Mouse (Mus musculus): Measurements from ENCODE around the gene Cpm. TPM values are rescaled to one million over a fixed set of nuclear protein-coding genes. Genes with fewer than 3 reads are reported as not detected.

The Cpm gene
- polyA plus RNA-seq, 1 experiment from 2014 or later = 5.4 TPM

GRCm38 (mm10) chr10:117630810-117631209 lies 1.5 kb downstream of the Cpm start:
- Histone ChIP-seq H3K9me3 (replicated peaks) (no peaks in the 10 kb centered on the region), H3K27ac (replicated peaks) (no peak overlapping the region), H3K36me3 (no peaks in the 10 kb centered on the region), H3K4me1 (peaks cover 20% of the 10 kb centered on the region), H3K27me3 (ENCODE audit: low read depth, poor library complexity, severe bottlenecking) (peaks cover 65% of the 10 kb centered on the region), H3K4me3 (no peak overlapping the region)
- no peak for DNase-seq (ENCODE audit: low spot score)
- WGBS = 60% methylated on average over 2 of the region's 2 CpGs

GRCm38 (mm10) chr10:117631562-117632259 lies 2.4 kb downstream of the Cpm start:
- DNase-seq (ENCODE audit: low spot score) = no peak
- peaks cover 17% of the 10 kb centered on the region for H3K4me1 ChIP-seq
- H3K9me3 ChIP-seq (replicated peaks) = no peaks in the 10 kb centered on the region
- no peak overlapping the region for H3K27ac ChIP-seq (replicated peaks)
- no peak overlapping the region for H3K4me3 ChIP-seq
- WGBS = 89% methylated on average over 16 of the region's 16 CpGs
- peaks cover 59% of the 10 kb centered on the region for H3K27me3 ChIP-seq (ENCODE audit: low read depth, poor library complexity, severe bottlenecking)
- H3K36me3 ChIP-seq = no peaks in the 10 kb centered on the region

DNA sequence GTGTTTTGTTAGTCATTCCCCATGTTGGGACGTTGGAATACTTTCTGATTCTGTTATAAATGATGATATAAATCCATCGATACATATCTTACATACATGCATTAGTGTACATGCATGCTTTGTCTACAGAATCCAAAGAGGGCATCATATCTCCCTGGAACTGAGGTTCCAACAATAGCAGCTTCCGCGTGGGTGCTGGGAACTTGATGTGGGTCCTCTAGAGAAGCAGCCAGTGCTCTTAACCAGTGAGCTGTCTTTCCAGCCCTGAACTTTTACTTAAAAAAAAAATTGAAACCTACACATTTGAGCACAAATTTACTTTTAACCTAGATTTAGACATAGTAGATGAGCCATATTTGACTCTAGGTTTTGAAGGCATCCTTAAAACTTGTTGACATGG lies 3.1 kb downstream of the Cpm start:
- Histone ChIP-seq H3K9me3 (replicated peaks) (no peaks in the 10 kb centered on the region), H3K4me1 (peaks cover 17% of the 10 kb centered on the region), H3K4me3 (no peak overlapping the region), H3K27ac (replicated peaks) (no peak overlapping the region), H3K27me3 (ENCODE audit: low read depth, poor library complexity, severe bottlenecking) (peaks cover 52% of the 10 kb centered on the region), H3K36me3 (no peaks in the 10 kb centered on the region)
- DNase-seq (ENCODE audit: low spot score) = no peak
- 85% methylated on average over 4 of the region's 4 CpGs for WGBS

DNA sequence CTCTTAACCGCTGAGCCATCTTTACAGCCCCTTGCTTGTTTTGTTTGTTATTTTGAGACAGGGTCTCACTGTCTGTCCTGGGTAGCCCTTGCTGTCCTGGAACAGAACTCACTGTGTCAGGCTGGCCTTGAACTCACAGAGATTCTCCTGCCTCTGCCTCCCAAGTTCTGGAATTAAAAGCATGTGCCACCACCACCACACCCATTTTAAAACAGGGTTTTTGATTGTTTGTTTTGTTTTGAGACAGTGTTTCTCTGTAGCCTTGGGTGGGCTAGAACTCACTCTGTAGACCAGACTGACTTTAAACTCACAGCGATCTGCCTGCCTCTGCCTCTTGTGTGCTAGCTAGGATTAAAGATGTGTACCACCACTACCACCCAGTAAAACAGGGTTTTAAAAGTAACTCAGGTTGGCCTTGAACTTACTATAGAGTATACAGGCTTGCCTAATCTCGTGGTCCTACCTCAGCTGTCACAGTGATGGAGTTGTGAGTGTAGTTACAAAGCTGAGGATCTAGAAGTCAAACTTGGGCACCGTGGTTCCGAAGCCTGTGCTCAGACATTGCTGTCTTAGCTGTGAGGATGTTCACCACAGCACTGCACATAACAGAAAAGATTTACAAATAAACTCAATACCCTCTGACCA lies 4.4 kb downstream of the Cpm start:
- H3K27ac ChIP-seq (replicated peaks) = no peak overlapping the region
- peaks cover 40% of the 10 kb centered on the region for H3K27me3 ChIP-seq (ENCODE audit: low read depth, poor library complexity, severe bottlenecking)
- no peaks in the 10 kb centered on the region for H3K9me3 ChIP-seq (replicated peaks)
- no peak overlapping the region for H3K4me3 ChIP-seq
- H3K4me1 ChIP-seq = peaks cover 12% of the 10 kb centered on the region
- no peaks in the 10 kb centered on the region for H3K36me3 ChIP-seq
- no peak for DNase-seq (ENCODE audit: low spot score)
- 93% methylated on average over 5 of the region's 5 CpGs for WGBS

DNA sequence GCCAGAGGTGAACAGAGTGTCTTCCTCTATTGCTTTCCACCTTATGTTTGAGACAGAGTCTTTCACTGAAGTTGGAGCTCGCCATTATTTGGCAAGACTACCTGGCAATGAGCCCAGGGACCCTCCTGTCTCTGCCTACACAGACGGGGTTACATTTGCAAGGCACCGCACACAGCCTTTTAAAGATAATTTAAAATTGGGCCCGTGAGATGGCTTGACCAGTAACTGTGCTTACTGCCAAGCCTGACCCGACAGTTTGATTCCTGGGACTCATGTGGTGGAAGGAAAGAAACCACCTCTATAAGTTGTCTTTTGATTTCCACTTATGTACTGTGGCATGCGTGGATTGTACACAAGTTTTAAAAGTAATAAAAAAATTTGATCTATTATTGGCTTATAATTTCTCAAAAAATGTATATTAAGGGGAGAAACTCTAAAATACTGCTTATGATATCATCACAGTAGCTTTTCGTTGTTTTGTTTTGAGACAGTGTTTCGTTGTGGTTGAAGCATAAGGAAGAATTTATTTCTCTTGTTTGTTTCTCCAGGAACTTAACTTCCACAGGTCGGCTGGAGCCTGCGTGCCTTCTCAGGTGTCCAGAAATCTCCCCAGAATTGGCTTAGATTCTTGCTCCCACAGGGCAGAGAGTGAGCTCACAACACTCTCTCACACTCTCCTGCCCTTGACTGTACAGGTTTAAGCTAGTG lies 5.2 kb downstream of the Cpm start:
- Histone ChIP-seq H3K9me3 (replicated peaks) (no peaks in the 10 kb centered on the region), H3K27me3 (ENCODE audit: low read depth, poor library complexity, severe bottlenecking) (peaks cover 32% of the 10 kb centered on the region), H3K4me1 (peaks cover 4% of the 10 kb centered on the region), H3K36me3 (no peaks in the 10 kb centered on the region), H3K4me3 (no peak overlapping the region), H3K27ac (replicated peaks) (no peak overlapping the region)
- 87% methylated on average over 10 of the region's 10 CpGs for WGBS
- DNase-seq (ENCODE audit: low spot score) = no peak

- H3K4me3 ChIP-seq = no peak overlapping the region
- H3K27ac ChIP-seq (replicated peaks) = no peak overlapping the region
- H3K9me3 ChIP-seq (replicated peaks) = no peaks in the 10 kb centered on the region
- 91% methylated on average over 8 of the region's 8 CpGs for WGBS
- no peaks in the 10 kb centered on the region for H3K36me3 ChIP-seq
- no peaks in the 10 kb centered on the region for H3K4me1 ChIP-seq
- no peak for DNase-seq (ENCODE audit: low spot score)
- H3K27me3 ChIP-seq (ENCODE audit: low read depth, poor library complexity, severe bottlenecking) = peaks cover 24% of the 10 kb centered on the region
Observed at GRCm38 (mm10) chr10:117635078-117635771, 5.9 kb downstream of the Cpm start.

DNA sequence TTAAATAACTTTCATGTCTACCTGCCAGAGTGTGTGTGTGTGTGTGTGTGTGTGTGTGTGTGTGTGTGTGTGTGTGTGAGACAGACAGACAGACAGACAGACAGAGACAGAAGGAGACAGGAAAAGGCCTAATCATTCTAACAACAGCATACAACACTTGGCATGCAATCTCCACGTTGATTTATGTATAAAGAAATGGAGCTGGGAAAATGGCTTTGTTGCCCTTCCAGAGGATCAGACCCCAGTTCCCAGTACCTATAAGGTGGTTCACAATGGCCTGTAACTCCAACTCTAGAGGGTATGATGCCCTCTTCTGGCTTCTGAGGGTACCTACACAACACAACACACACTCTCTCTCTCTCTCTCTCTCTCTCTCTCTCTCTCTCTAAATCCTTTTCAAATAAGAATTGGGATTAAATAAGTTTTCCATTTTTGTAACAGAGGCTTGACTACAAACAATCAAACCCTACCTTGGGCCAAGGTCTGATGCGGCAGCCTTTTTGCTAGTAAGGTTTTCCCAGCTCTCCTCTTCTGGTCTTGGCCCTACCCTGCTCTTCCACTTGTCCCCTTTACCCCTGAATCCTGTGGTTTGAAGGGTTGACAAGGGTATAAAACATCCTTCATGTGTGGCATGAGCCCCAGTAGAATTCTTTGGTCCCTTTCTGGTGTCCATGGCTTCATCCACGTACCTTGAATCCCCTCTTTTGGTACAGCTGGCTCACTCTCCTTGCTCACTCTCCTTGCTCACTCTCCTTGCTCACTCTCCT lies 6.7 kb downstream of the Cpm start:
- H3K9me3 ChIP-seq (replicated peaks) = no peaks in the 10 kb centered on the region
- DNase-seq (ENCODE audit: low spot score) = no peak
- H3K36me3 ChIP-seq = no peaks in the 10 kb centered on the region
- H3K27me3 ChIP-seq (ENCODE audit: low read depth, poor library complexity, severe bottlenecking) = peaks cover 16% of the 10 kb centered on the region
- H3K27ac ChIP-seq (replicated peaks) = no peak overlapping the region
- H3K4me1 ChIP-seq = no peaks in the 10 kb centered on the region
- H3K4me3 ChIP-seq = no peak overlapping the region
- 93% methylated on average over 3 of the region's 3 CpGs for WGBS

DNA sequence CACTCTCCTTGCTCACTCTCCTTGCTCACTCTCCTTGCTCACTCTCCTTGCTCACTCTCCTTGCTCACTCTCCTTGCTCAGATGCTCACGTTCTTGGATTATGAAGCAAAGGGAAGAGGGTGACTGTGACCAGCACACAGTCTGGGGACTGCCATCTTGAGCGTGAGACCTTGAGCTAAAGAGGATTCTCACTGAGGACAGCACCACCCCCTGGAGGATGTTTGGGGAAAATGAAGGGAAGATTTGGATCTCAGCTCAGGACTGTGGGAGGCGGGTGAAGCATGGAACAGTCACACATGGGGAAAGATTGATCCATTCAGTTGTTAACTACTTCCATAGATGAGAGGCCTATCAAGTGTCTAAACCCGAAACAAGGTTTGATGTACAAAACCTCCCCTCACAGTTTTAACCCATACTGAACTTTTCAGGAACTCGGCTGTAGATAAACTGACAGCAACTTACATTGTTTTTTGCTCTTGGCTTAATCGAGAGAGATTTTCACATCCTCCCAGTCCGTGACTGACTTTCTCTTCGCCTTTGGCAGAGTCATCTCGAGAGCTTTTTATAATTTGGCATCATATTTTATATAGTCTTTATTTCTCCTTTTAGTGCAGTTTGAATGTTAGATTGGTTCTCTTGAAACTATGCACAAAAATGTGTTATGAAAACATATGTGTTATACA lies 7.9 kb downstream of the Cpm start:
- no peaks in the 10 kb centered on the region for H3K36me3 ChIP-seq
- no peak overlapping the region for H3K4me3 ChIP-seq
- no peak for DNase-seq (ENCODE audit: low spot score)
- H3K27me3 ChIP-seq (ENCODE audit: low read depth, poor library complexity, severe bottlenecking) = peaks cover 4% of the 10 kb centered on the region
- H3K4me1 ChIP-seq = peaks cover 8% of the 10 kb centered on the region
- 74% methylated on average over 9 of the region's 9 CpGs for WGBS
- no peaks in the 10 kb centered on the region for H3K9me3 ChIP-seq (replicated peaks)
- no peak overlapping the region for H3K27ac ChIP-seq (replicated peaks)

DNA sequence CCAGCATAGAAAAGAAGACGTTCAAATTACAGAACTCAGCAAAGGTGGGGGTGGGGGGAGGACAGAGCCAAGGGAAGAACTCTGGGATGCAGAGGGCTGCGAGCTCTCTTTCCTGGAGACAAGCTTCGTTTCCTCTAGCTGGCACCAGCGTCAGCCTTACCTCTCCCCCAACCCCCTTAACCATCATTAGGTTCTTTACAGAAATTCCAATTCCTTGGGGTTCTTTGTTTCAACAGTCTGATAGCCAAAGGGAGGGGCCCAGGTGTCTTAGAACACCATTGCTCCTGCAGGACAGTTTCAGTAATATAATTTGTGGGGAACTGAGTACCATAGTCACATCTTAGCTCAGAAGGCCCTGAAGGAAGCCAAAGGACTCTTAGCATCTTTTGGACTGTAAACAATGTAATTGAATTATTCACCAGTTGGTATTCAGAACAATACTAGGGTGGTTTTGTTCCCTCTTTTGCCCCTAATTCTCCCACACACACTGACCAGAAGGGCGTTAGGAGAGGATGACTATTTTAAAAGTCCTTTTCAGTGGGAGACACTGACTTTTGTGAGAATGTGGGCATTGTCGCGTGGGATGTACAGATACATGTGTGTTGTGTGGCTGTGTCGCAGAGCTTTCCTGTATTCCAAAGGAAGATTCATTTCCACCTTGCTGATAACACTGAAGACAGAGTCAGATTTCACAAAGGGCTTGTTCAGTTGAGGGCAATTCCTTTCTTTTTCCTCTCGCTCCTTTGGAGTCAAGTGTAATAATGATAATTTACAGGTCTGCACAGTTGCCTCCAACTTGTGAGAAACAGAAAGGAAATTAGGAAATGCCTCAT lies 8.7 kb downstream of the Cpm start:
- H3K36me3 ChIP-seq = no peaks in the 10 kb centered on the region
- no peak overlapping the region for H3K27ac ChIP-seq (replicated peaks)
- H3K9me3 ChIP-seq (replicated peaks) = no peaks in the 10 kb centered on the region
- H3K4me3 ChIP-seq = no peak overlapping the region
- WGBS = 80% methylated on average over 9 of the region's 9 CpGs
- no peaks in the 10 kb centered on the region; the same call in 1 of the 2 replicates for H3K27me3 ChIP-seq (ENCODE audit: low read depth, poor library complexity, severe bottlenecking)
- no peak for DNase-seq (ENCODE audit: low spot score)
- H3K4me1 ChIP-seq = peaks cover 8% of the 10 kb centered on the region

DNA sequence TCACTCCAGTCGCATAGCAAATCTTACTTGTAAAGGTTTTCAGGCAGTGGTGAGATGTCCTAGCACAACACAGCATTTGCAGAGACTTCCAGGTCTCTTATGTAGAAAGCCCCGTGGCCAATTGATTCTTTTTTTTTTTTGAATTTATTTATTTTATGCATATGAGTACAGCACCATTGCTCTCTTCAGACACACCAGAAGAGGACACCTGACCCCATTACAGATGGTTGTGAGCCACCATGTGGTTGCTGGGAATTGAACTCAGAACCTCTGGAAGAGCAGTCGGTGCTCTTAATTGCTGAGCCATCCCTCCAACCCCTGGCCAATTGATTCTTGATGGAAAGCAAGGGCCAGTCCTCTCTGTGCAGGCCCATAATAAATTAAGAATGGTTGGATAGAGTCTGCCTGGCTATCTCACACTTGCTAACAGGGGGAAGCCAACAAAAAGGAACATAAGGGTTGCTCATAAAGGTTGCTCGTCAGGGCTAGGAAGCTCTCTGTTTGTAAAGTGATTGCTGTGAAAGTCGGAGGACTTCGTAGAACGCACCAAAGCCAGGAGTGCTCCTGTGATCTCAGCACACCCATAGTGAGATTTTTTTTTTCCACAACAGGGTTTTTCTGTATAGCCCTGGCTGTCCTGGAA lies 9.4 kb downstream of the Cpm start:
- Histone ChIP-seq H3K4me1 (peaks cover 8% of the 10 kb centered on the region), H3K9me3 (replicated peaks) (no peaks in the 10 kb centered on the region), H3K4me3 (no peak overlapping the region), H3K36me3 (no peaks in the 10 kb centered on the region), H3K27me3 (ENCODE audit: low read depth, poor library complexity, severe bottlenecking) (no peaks in the 10 kb centered on the region; the same call in 1 of the 2 replicates), H3K27ac (replicated peaks) (no peak overlapping the region)
- no peak for DNase-seq (ENCODE audit: low spot score)
- 94% methylated on average over 7 of the region's 7 CpGs for WGBS

GRCm38 (mm10) chr10:117639221-117639599 lies 9.9 kb downstream of the Cpm start:
- H3K27me3 ChIP-seq (ENCODE audit: low read depth, poor library complexity, severe bottlenecking) = no peaks in the 10 kb centered on the region; the same call in 1 of the 2 replicates
- H3K36me3 ChIP-seq = no peaks in the 10 kb centered on the region
- H3K27ac ChIP-seq (replicated peaks) = no peak overlapping the region
- no peak for DNase-seq (ENCODE audit: low spot score)
- H3K4me3 ChIP-seq = no peak overlapping the region
- H3K4me1 ChIP-seq = peaks cover 8% of the 10 kb centered on the region
- 92% methylated on average over 8 of the region's 8 CpGs for WGBS
- no peaks in the 10 kb centered on the region for H3K9me3 ChIP-seq (replicated peaks)
